Mouse (Mus musculus) adrenal gland, adult (tissue): ENCODE measurements around the gene Ssbp3.

Experiments
- DNase-seq, 2 experiments: peaks; one replicate each; pipeline ENCODE4 v3.0.0; 2022 to 2023; ENCODE audit warnings: low spot score in 1 of 2; ENCODE audit not compliant: inconsistent age in 2 of 2

Gene Ssbp3

DNA sequence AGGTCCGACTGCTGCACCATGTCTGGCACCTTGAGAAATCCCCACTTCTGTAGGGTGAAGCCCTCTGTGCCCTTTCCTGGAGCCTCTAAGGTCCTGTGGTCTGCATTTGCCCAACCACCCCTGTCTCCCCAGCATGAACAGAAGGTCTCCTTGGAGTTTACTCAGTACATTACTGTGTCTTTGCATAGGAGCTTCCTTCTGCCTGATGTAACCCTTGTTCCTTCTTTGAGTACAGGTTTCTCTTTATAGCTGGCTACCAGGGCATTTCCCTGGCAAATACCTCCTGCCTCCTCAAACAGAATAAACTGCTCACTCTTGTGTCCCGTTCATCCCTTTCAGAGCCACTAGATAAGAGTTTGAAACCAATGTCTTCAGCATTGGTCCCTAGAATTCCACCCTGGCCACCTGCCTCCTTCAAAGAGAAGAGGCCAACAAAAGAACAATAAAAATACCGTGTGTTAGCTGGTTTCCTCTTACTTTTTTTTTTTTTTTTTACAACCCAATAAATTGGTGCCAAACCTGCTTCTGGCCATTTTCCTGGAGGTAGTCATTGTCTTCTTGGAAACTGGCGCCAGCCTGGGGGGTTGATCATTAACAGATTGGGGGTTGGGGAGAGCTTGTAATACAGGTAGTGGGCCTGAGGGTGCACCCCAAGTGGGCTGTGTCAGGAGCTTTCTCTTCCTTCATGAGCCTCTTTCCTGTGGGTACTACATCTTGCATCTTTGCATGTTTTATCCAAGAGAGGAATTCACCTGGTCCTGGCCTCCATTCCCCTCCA lies 72.0 kb downstream of the Ssbp3 start:
- no peak for DNase-seq

GRCm38 (mm10) chr4:106983908-106984515 lies 73.5 kb downstream of the Ssbp3 start:
- no peak for DNase-seq

- no peak for DNase-seq
Measured at GRCm38 (mm10) chr4:106985289-106985688, 74.8 kb downstream of the Ssbp3 start.

DNA sequence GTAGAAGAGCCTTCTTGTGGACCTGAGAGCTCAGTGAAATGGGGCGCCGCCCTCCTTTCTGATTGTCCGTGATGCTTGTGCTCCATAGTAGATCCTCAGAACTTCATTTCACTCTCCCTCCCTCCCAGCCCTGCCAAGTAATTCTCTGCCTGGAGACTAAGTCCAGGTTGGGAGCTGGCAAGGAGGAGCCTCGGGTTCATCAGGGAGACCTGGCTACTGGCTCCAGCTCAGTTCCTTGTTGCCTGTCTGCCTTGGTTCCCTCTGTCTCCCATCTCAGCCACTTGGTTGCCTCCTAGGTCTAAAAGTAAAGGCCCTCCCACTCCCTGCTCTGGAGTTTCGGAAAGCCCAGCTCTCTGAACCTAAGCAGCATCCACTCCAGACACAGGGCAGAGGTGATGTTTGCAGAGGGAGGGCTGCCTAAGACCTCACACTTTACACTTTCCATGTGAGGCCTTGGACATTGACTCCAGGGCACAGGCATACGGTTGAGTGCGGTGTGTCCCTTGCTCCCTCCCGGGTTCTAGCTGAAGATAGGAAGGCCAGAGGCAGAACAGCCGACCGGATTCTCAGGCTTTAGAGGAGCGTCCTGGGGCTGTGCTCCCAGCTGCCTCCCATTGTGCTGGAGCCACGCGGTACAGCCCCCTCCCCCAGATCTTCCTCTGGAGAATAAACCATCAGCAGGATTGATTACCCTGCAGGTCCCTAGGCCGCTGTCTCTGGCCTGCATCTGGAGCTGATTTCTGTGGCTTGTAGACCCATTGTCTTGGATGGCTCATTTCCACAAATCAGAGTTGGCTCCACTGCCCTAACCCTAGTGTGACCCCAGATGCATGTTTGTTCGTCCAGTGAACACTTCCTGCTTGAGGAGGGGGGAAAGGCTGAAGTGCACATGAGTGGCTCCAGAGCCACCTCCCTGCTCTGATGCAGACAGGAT lies 75.7 kb downstream of the Ssbp3 start:
- no peak for DNase-seq

- DNase-seq, result peak; percentile 88 to 96
Measured at GRCm38 (mm10) chr4:106987725-106988364, 77.3 kb downstream of the Ssbp3 start.

GRCm38 (mm10) chr4:106988886-106989225 lies 78.4 kb downstream of the Ssbp3 start:
- DNase-seq, result no peak

GRCm38 (mm10) chr4:106989226-106989983 lies 78.9 kb downstream of the Ssbp3 start:
- DNase-seq, result peak; percentile 44 to 75

DNA sequence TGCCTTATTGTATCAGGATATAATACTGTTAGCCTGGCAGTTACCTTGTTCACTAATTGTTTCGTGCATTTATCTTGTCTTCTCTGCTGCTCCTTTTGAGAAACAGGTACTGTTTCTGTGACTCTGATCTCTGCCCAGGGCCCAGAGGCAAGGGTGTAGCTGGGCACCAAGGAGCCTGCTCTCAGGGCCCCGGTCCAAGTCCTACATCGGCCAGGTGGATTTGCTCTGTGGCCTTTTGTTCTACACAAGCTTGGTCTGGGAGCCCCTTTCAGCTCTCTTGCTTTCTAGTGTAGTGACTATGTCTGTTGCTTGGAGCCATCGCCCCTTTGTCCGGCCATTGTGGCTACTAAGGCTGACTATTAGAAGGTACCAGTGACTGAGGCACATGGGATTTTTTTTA lies 82.6 kb downstream of the Ssbp3 start:
- DNase-seq, result peak in 1 of 2 experiments; percentile 31

DNA sequence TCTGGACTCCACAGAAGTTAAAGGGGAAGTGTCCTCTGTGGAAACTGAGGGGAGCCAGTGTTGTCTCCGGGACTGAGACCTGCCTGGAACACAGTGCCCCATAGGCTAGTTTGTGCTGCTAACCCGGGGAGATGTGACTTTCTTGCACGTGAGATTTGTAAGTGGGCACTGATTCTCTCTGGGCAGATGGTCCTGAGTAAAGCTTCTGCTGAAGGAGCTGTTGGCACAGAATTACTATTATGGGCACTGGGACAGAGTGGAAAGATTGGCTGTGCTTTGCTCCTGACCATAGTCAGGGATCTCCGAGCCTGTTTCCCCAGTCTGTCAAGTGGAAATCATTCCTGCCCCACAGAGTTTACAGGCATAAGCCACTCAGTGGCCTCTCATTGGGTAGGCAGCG lies 83.8 kb downstream of the Ssbp3 start:
- DNase-seq, result no peak

DNA sequence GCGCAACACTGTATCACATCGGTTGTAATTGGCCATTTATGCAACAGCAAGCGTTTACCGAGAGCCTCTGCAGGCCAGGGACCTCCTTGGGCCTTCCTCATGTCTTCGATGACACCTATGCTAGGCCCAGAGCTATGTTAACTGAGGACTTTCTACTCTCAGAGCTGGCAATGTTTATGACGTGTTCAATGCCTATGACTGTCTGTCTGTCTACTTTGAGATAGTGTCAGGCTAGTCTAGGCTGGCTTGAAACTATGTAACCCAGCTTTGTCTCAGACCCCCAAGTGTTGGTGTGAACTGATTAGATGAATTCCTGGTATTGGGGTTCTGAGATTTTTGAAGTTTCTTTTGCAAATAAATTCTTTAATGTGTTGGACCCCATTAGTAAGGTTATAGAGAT lies 84.6 kb downstream of the Ssbp3 start:
- DNase-seq, result no peak

DNA sequence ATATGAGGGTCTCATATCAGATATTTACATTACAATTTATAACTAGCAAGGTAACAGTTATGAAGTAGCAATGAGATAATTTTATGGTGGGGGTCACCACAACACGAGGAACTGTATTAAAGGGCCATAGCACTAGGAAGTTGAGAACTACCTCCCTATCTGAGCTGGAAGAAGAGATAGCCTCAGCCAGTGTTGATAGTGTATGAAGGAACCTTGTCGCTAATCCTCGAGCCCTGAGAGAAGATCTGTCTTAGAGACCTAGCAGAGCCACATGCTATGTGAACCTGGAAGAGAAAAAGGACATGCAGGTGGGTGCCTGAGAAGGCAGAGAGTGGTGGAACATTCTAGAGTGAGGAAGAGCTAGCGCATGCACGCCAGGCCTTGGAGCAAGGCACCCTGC lies 85.0 kb downstream of the Ssbp3 start:
- no peak for DNase-seq

- peak in 1 of 2 experiments; percentile 30 for DNase-seq
Measured at GRCm38 (mm10) chr4:106996305-106997076, 86.0 kb downstream of the Ssbp3 start.

DNA sequence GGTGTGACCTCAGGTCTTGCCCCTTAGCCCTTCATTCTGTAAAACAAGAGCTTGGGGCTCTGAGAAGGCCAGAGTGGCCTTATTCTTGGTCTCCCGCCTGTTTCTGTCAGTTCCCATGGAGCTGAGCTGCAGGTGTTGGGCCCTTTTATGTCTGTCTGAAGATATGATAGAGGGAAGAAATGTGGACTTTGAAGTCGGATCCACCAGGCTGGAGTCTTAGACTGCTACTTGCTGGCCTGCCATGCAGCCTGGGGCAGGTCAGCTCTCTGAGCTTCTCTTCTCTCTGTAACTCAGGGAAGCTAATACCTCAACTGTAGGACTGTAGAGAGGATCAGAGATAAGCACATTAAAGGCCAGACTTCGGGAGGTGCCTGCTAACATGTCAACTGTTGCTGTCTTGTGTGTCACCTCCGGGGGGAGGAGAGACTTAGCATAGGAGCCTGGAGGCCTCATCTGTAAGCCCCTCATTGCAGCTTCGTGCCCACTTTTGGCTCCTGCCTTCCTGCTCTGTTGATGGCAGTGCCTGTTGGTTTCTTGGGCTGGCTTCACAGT lies 90.8 kb downstream of the Ssbp3 start:
- DNase-seq, result no peak

DNA sequence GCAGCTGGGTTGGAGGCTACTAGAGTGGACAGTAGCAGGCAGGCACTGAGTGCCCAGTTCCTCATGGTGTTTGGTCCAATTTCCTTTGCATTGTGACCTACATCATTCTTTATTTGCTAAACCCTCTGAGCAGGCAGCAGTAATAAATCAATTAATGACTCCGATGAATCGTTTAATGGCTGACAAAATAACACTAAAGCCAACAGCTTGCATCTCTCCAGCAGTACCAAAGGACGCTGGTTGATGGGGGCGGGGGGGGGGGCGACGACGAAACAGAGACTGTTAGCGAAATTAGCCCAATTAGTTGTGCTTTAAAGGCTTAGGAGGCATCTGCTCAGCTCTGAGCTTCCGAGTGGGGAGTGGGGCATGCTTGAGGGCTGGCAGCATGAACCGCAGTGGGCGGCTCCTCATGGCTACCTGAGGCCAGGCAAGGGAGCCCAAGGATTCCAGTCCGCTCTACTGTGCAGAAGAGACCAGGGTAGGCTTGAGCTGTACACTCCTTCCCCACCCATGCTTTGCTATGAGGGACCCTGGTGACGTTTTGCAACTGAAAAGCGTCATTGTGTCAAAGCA lies 91.5 kb downstream of the Ssbp3 start:
- DNase-seq, result no peak

- DNase-seq, result no peak
Measured at GRCm38 (mm10) chr4:107002517-107003165, 92.1 kb downstream of the Ssbp3 start.

- no peak for DNase-seq
Measured at GRCm38 (mm10) chr4:107003199-107003598, 92.7 kb downstream of the Ssbp3 start.

DNA sequence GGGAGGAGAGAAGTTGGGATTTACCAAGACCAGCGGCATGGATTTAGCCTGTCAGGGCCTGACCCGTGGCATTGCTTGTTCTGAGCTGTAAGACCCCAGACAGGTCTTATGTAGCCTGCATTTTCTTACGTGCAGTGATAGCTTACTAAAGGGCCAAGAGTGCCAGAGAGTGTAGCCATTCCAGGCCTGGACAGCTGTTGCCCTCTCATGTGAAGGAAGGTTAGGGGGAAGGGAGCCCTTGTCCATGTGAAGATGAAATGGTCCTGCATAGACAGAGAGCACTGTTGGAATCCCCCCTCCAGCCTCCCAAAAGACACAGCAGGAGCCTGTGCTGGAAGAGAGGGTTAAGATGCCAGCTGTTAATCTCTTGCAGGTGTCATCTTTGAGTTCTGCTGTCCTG lies 93.3 kb downstream of the Ssbp3 start:
- no peak for DNase-seq

DNA sequence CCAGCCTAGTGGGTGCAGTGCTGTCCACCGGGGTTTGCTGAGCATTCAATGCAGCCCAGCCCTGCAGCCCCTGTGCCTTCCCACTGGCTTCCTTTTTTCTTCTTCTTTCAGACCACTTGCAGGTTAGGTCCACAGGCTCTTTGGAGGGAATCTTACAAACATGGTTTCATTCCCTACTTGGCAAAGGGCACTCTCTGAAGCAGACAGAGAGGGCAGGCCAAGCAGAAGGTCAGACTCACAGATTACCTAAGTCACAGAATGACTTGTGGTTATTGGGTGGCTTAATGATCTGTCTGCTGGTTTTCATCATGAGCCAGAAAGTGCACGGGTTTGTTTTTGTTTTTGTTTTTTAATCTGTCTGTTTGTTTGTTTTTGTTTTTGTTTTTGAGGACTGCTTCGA lies 93.8 kb downstream of the Ssbp3 start:
- DNase-seq, result peak in 1 of 2 experiments; percentile 71

DNA sequence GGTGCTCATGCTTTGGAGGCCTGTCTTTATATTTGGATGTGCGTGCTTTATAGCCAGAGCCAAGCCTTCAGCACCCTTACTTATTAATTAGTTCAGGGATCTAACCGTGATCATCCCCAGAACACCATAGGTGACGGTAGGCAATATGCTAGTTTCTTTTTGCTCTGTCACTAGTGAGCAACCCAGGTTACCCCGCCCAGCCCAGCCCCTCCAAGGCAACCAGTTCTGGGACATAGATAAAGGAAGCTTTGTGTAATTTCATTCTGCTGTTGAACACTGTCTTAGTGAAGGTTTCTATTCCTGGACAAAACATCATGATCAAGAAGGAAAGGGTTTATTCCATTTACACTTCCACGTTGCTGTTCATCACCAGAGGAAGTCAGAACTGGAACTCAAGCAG lies 94.7 kb downstream of the Ssbp3 start:
- DNase-seq, result no peak
